Mouse (Mus musculus) gastrocnemius, postnatal 36 days (tissue): Measurements from ENCODE around the gene Gm10037. TPM values are rescaled to one million over a fixed set of nuclear protein-coding genes. Genes with fewer than 3 reads are reported as not detected.
"Not testable (repeated sequence)": the region's sequence is repeated elsewhere in the genome, so short reads cannot be mapped to it uniquely, and the experiment has no call there.

Experiments used
- DNase-seq, 2 experiments: peaks; one replicate each; pipeline ENCODE4 v3.0.0; 2022
- intact Hi-C: fragments of 180-260 bp; cut with DNase I; formaldehyde crosslinking; loops from one replicate; pipeline ENCODE4 v1.15.1; 2025
- long read RNA-seq, 2 experiments: library from polyadenylated mRNA; stranded (forward); transcript quantifications; one replicate each; pipeline ENCODE4 v2.0.0; 2021
- total RNA-seq, 2 experiments: library from RNA; stranded (reverse); gene quantifications; 2 replicates each; pipeline ENCODE4 v1.2.3; 2021

The Gm10037 gene
- total RNA-seq = under 1 TPM in 1 of 2 experiments, not detected in 1; 0.92 TPM
- long read RNA-seq, experiment 1, partial matches to known transcripts = 0 of 1 reads
- long read RNA-seq, experiment 1, other reads (novel, unspliced or antisense) = 1 of 1 reads
- long read RNA-seq, experiment 2, partial matches to known transcripts = 0 of 1 reads
- long read RNA-seq, experiment 2, other reads (novel, unspliced or antisense) = 1 of 1 reads

DNA sequence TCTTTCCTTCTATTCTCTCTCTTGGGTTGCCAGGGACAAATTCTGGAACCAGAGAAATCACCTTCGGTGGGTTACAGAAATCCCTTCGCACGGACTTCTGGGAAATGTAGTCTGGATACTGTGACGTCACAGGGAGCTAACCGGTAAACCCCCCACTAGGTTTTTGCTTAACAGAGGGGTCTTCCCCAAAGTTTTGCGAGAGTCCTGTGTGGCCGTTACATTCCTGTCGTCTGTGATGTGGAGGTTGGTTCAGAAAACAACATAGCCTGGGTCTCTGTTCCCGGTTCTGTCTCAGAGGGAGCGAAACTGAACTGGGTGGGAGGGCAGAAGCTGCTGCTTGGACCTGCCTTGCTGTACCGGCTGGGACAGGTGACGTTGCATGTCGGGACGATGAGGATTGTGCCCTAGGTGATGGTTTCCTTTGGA, at the start of gene Gm10037:
Gene Gm10037, plus strand, starts transcription at position 196 of the 426 bp plus-strand sequence.
- DNase-seq = no peak
- intact Hi-C loops = no loop called here

DNA sequence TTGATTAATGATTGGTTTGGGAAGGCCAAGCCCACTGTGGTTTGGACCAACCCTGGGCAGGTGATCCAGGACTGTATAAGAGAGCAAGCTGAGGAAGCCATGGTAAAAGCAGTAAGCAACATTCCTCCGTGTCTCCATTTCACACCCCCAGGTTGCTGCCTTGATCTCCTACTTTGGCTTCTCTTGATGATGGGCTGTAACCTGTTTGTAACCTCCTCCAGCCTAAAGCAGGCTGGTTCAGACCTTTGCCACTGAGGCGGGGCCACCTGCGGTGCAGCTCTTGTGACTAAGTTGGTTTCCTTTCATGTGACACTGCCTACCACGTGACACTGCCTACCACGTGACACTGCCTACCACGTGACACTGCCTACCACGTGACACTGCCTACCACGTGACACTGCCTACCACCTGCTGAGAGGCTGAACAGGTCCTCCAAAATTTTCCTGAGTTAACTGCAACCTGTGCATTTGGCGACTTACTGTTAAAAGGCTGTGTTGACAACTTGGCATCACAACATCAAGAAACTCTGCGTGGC, 38.9 kb upstream of the Gm10037 start:
- DNase-seq = no peak
- intact Hi-C loops = no loop called here

DNA sequence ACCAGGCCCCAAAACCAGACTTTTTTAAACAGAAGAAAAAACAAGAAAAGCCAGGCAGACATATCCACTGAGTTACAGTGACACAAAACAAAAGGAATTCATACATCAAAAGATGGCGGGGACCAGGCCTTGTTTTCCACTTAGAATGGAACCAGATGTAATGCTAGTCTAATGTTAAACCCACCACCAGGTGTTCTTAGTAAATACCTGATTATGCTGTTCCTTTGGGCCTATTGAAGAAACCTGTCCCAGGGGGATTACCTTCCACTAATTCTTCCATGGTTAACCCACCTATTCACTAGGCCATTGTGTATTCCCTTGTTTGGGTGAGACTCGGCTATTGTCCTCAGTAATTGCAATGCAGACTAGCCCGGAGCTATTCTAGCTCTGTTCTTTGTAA, 32.3 kb upstream of the Gm10037 start:
- no peak for DNase-seq
- intact Hi-C loops = no loop called here

DNA sequence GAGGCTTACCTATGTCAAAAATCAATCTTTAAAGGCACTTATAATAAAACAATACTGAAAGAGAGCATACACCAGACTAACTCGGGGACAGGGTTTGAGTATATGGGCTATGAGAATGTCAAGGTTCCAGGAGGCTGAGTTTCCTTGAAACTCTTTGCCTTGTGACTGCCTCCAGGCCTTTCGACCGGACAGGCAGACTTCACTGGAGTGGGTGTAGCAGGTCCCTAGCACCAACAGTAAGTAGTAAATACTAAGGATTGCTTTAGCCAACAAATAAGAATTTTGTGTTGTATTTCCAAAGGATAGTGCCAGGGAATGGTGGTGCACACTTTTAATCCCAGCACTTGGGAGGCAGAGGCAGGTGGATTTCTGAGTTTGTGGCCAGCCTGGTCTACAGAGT, 31.8 kb upstream of the Gm10037 start:
- intact Hi-C loops, DNase-seq: not testable (repeated sequence)

DNA sequence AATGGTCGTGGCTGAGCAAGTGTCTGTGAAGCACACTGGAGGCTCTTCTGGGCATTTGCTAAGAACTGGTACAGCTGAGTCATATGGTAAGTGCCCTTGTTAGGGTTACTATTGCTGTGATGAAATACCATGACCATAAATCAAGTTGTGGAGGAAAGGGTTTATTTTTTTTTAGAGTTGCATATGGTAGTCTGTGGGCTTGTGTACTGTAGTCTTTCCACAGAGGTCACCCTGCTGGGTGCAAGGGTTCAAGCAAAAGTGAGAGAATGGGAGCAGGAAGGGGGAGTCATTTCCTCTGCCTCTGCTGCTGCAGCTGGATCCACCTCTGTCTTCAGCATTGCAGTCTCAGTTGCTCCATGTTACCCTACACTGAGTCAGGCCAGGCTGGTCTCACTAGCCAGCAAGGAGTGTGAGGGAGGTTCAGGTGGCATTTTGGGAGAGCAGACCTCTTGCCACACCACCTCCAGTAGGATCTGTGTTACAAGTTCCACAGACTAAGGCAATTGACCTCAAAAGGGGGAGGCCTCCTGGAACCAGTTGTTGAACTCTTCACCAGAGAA, 19.2 kb upstream of the Gm10037 start:
- DNase-seq = no peak
- intact Hi-C loops = no loop called here

DNA sequence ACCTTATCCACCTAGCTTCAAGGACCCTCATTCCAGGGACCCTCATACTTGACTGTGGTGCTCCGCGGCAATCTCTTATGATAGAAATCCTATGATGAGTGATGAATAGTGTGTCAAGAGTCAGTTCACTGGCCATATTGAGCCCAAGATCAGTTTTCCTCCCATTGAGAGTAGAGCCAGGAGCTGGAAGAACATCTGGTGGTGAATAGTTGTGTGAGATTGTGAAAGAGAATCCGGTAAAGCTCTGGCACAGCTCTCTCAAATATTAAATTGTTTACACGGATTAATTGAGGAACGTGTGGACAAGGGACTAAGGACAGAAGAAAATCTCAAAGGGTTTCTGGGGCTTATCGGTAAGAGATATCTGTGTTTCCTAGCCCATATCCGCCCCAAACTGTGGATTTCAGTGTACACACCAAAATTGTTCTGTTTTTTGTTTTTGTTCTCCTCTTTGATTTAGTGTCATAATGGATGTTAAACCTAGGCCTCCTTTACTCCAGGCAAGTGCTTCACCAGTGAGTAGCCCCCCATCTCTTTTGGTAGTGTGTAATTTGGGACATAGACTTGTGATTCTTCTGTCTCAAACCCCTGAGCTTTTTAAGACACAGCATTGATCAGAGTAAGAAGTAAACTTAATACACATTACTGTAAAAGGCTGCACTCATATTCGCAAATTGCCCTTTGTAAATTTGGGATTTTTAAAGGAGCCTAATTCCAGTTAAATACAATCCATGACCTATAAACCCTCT, 17.8 kb upstream of the Gm10037 start:
- intact Hi-C loops = no loop called here
- no peak for DNase-seq

DNA sequence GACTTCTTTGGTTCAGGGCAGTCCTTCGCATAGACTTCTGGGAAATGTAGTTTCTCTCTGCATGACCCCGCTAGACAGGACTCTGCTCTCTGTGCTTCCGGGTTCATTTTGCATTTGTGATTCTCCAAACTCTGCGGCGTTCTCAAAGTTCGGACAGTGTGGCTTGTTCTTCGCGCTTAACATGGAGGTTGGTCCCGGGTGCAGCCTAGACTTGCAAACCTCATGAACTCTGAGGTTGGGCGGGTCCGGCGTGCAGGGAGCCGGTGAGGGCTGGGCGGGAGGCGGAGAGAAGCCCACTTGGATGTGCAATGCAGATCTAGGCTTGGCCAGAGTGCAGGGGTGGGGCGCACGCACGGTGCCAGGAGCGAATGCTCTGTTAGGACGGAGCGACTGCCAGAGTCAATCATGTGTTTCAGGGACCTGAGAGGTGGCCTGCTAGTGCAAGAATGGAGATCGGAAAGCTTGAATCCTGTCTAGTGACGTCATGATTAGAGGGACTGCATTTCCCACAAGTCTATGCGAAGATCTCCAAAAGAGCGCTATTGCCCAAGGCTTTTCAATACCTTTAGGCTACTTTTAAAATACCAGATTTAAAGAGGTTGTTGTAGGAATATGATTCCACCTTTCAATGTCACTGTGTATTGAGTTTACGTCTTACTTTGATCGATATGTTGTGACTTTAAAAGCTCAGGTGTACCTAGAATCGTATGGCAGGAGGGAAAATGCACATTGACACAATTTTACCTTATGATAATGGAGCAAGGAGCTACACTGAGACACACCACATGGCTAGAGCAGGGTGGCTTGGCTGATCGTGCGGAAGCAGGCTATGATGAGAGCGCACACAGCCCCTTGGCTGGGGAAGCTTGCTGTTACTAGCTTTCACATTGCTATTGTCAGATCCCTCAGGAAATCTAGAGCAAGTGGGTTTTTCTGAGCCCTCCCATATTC, 16.9 kb upstream of the Gm10037 start, which contains the start of gene Zfp273:
Gene Zfp273, plus strand, starts transcription at position 31 of the 951 bp plus-strand sequence.
- peak; percentile 58 to 82 for DNase-seq
- intact Hi-C loops = no loop called here

DNA sequence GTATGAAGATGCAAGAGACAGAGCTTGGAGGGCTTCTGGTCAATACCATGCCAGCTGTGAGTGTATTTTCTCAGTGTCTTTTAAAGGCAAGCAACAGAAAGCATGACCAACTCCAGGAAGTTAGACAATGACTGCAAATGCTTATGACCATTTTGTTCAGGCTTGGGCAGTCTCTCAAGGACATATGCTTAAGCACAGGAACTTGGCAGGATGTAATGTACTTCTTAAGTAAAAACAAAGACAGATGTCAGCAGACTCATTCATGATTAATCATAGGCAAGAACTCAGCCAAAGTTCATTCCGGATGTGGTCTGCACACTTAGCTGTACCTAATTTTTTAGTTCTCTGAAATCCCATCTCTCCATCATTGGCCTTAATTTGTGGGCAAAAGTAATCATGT, 12.3 kb upstream of the Gm10037 start:
- intact Hi-C loops = no loop called here
- no peak for DNase-seq

DNA sequence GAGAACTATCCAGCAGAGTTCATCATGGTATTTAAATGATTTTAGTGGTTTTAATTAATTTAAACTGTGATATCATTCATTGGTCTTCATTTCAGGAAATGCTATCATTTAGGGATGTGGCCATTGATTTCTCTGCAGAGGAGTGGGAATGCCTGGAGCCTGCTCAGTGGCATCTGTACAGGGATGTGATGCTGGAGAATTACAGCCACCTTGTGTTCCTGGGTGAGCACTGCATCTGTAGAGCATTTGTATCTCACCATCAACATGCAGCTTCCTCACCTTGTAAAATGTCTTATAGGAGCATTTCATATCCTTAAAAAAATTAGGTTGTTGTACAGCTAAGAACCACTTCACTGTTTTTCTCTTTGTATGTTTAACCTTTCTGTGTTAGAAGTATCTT, 2.2 kb downstream of the Gm10037 start:
- DNase-seq, intact Hi-C loops: not testable (repeated sequence)

DNA sequence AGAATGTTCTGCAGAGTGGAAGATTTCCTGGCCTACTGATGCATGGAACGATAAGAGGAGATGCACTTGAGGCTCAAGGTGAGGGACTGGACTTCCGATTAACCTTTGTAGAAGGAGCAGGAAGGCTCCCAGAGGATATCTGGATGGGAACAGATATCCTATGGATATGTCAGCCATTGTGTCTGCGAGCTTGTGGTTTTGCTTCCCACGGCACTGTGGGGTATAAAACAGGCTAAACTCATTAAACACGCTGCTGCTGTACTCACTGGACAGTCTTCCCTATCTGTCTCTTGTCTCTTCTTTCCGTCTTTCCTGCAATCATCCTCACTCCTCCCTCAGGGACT, 12.8 kb downstream of the Gm10037 start:
- intact Hi-C loops = loop anchor here (10.0 kb wide), 1 partner anchor 209 kb away; the partner anchor contains the start of genes Gm49345 and Zfp729a
- DNase-seq = no peak

DNA sequence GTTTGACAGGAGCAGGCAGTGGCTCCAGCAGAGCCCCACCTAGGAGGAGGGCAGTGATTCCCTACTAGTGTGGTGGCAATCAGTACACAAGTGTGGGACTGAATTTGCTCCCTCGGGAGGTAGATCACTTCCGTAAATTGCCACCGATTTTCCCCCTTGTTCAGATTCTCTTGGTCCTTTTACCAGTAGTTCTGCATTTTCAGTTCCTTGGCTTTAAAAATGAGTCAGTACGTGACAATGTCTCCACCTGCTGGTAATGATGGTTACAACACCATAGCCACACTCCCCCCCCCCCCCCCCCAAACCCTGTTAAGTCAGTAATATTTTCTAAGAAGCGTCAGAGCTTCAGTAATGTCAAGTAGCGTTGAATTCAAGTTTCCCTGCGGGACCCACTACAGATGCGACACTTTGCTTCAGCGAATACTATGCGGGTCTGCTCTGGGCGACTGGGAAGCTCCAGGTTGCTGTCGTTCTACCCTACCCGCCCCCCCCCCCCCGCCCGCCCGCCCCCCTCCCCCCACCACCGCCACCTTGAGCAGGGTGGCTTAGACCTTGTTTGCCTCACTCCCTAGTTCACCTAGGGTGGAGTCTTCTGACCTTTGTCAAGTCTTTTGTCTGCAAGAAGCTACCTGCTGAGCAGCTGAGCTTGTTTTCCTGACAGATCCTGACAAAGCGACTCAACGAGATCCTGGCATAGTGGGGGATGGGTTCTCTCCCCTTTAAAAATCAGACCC, 13.4 kb downstream of the Gm10037 start:
- intact Hi-C loops = loop anchor here (10.0 kb wide), 1 partner anchor 209 kb away; the partner anchor contains the start of genes Gm49345 and Zfp729a

DNA sequence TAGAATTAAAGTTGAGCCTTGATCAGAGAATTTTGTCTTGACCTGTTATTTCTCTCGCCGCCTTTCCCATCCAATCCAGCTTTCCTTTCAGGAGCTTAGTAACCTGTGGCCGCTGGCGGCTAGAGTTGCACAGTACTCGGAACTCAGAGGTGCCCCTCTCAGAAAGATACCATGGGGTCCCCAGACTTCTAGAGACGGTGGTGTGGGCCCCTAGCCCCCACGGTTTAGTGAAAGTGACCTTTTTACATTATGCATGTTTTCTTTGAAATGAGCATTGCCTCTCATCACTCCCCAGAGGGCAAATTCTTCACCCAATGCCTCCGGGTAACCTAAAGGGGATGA, 13.9 kb downstream of the Gm10037 start:
- intact Hi-C loops = loop anchor here (10.0 kb wide), 1 partner anchor 210 kb away; the partner anchor contains the start of genes Gm49345 and Zfp729a
- DNase-seq = no peak

More for the DNA sequence above, 13.4 kb downstream of the Gm10037 start:
- peak; percentile 4 to 15 for DNase-seq

DNA sequence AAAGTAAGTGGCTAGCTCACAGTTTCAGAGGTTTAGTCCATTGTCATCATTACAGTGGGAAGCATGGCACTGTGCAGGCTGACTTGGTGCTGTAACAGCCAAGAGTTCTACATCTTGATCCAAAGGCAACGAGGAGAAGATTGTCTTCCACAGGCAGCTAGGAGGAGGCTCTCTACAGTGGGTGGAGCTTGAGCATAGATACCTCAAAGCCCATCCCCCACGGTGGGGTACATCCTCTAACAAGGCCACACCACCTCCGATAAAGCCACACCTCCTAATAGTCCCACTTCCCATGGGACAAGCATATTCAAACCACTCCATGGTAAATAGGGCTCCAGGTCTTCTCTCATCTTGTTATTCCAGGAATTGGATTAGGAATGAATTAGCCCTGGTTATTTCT, 19.5 kb downstream of the Gm10037 start:
- intact Hi-C loops = no loop called here
- no peak for DNase-seq

DNA sequence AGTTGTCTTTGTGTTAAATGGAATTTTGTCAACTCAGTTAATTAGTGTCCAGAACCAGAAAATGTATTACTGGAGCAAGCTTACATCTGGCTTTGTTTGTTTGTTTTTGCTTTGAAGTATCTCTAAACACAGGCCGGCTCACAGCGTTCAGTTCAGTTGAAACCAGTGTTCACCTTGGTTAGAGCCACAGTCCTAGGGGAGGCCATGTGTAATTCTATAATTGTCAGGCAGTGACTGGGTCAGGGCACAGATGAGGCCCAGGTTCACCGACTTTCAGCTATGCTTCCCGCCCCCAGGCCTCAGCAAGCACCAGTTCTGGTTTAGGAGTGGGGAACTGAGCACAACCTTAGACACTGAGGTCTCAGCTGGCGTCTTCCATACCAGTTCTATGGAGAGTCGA, 22.2 kb downstream of the Gm10037 start:
- DNase-seq = no peak
- intact Hi-C loops = no loop called here

DNA sequence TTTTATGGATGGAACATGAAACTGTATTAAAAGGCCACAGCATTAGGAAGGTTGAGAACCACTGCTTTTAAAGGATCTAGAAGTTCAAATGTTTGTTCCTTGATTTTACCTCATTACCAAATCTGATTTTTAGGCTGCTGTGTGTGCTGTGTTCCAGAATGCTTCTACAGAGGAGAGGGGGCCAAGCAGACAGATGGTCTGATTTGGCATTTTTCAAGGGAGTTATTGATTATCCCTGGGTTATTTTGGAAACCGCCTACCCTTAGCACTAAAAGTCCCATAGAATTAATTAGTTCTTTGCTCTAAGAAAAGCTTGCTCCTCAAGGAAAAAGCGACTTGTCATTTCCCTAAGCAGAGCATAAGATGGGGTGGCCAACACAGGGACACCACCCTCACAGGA, 23.1 kb downstream of the Gm10037 start:
- DNase-seq = no peak
- intact Hi-C loops = no loop called here

DNA sequence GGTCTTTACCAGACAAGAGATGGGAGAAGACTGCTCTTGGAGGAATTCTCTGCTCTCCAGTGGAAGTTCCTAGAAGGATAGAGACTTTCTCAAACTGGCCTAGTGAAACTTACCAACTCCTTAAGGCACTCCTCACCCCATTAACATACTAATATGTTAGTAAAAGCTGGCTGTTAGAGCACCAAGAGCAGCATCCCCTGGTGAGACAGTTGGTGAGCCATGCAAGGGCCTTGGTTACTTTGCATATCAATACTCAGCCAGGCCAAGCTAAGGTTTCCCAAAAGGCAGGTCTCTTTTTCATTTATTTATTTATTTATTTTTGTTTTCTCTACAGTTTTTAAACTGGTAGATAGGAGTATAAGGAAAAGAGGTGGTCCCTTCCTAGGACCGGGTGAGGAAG, 26.4 kb downstream of the Gm10037 start:
- no peak for DNase-seq
- intact Hi-C loops = no loop called here

DNA sequence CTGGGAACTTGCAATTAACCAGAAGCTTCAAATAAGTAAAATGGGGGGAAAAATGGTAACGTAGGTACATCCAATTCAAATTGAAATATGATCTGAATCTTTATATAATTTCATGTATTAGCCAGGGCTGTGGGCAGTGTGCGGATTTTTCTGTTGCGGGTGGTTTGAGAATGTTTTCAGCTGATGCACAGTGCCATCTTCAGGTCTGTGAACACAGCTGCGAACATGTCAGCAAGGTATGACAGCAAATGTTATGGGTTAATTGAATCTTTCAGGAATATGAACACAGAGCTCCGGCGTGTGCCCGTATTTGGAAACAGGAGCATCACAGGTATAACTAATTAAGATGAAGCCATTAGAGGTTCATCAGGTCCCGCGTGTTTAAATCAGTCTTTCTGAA, 31.6 kb downstream of the Gm10037 start:
- DNase-seq = no peak
- intact Hi-C loops = no loop called here

DNA sequence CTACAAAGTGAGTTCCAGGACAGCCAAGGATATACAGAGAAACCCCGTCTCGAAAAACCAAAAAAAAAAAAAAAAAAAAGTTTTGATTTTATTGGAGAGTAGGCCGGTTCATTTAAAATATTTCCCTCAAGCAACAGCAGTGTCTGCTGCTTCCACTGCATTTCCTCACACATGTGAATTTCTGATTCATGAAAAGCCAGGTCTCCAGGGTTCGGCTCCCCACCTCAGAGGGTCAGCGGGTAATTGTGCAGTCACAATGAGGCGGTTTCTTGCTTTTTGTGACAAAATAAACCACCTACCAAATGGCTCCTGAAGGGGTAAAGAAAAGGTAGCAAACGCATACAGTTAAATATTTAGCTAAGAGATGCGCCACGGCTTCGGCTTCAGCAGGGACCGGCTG, 32.1 kb downstream of the Gm10037 start, which contains the start of gene BC048507:
Gene BC048507, plus strand, starts transcription at position 301 of the 400 bp plus-strand sequence.
- intact Hi-C loops = no loop called here
- DNase-seq = no peak

DNA sequence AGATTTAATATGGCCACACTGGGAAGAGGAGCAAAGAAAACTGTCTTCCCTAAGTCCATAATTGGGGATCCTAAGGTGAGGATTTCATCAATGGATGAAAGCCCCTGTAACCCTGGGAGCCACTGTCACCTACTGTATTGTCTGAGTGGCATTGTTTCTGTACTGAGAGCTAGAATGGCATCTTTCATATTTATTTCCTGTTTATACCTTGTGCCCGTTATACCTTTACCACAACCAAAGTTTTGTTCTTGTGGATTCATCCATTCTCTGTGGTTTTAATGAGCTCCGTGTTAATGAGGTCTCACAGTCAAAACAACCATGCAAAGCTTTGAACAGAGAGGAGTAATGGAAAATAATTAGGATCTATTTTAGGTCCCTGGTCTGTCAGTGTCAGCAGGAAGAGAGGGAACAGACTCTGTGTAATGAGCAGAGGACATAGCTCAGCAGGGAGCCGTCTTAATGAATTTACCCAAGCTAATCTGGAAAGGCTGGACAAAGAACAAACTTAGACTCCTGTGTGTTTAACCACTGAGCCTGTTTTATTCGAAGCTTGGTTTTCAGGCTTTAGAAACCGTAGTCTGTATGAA, 34.0 kb downstream of the Gm10037 start:
- intact Hi-C loops = no loop called here
- no peak for DNase-seq
